Mouse (Mus musculus): ENCODE results near the gene Hap1.
A peak's percentile ranks its signal among the peaks of the same experiment; 100 is the strongest.

The Hap1 gene

GRCm38 (mm10) chr11:100355972-100356818 is at the start of gene Hap1:
TSS of gene Hap1 (minus strand) at chr11:100356128.
- peak; percentile 77 for DNase-seq (ENCODE audit: low read depth, low spot score)

GRCm38 (mm10) chr11:100404456-100405074 is 48.6 kb upstream of the Hap1 start:
- DNase-seq (ENCODE audit: low read depth, low spot score), result no peak

GRCm38 (mm10) chr11:100403445-100404134 is 47.7 kb upstream of the Hap1 start:
- no peak for DNase-seq (ENCODE audit: low read depth, low spot score)

GRCm38 (mm10) chr11:100402682-100403081 is 46.8 kb upstream of the Hap1 start:
- no peak for DNase-seq (ENCODE audit: low read depth, low spot score)

- DNase-seq (ENCODE audit: low read depth, low spot score), result no peak
These were observed 46.3 kb upstream of the Hap1 start for GRCm38 (mm10) chr11:100402240-100402639.

- DNase-seq (ENCODE audit: low read depth, low spot score), result no peak
These were observed 44.9 kb upstream of the Hap1 start for GRCm38 (mm10) chr11:100400842-100401241.

GRCm38 (mm10) chr11:100399727-100400538 is 44.0 kb upstream of the Hap1 start:
- DNase-seq (ENCODE audit: low read depth, low spot score), result no peak

- no peak for DNase-seq (ENCODE audit: low read depth, low spot score)
These were observed 43.4 kb upstream of the Hap1 start for GRCm38 (mm10) chr11:100399320-100399719.

- DNase-seq (ENCODE audit: low read depth, low spot score), result no peak
These were observed 42.6 kb upstream of the Hap1 start for GRCm38 (mm10) chr11:100398517-100398916.

GRCm38 (mm10) chr11:100397600-100398389 is 41.9 kb upstream of the Hap1 start, which contains the start of gene Jup:
TSS of gene Jup (minus strand) at chr11:100397763.
- DNase-seq (ENCODE audit: low read depth, low spot score), result peak; percentile 97

GRCm38 (mm10) chr11:100396886-100397599 is 41.1 kb upstream of the Hap1 start:
- DNase-seq (ENCODE audit: low read depth, low spot score), result no peak

- DNase-seq (ENCODE audit: low read depth, low spot score), result no peak
These were observed 40.1 kb upstream of the Hap1 start for GRCm38 (mm10) chr11:100395861-100396631.

GRCm38 (mm10) chr11:100395200-100395599 is 39.3 kb upstream of the Hap1 start:
- no peak for DNase-seq (ENCODE audit: low read depth, low spot score)

- DNase-seq (ENCODE audit: low read depth, low spot score), result no peak
These were observed 38.6 kb upstream of the Hap1 start for GRCm38 (mm10) chr11:100394353-100395074.

- no peak for DNase-seq (ENCODE audit: low read depth, low spot score)
These were observed 37.8 kb upstream of the Hap1 start for GRCm38 (mm10) chr11:100393733-100394132.

GRCm38 (mm10) chr11:100392958-100393357 is 37.0 kb upstream of the Hap1 start:
- no peak for DNase-seq (ENCODE audit: low read depth, low spot score)

GRCm38 (mm10) chr11:100391884-100392345 is 36.0 kb upstream of the Hap1 start:
- no peak for DNase-seq (ENCODE audit: low read depth, low spot score)

- DNase-seq (ENCODE audit: low read depth, low spot score), result no peak
These were observed 35.4 kb upstream of the Hap1 start for GRCm38 (mm10) chr11:100391081-100391883.

Data from forelimb bud, embryonic 11.5 days (tissue).